Mouse (Mus musculus): ENCODE results near the gene Rasl12. TPM values are rescaled to one million over a fixed set of nuclear protein-coding genes. Genes with fewer than 3 reads are reported as not detected.

The Rasl12 gene
- 8.9 and 9.7 TPM in 2 replicates for polyA plus RNA-seq (2015; fragmentation: Nextera tagmentation; extraction: Ambion mirVana)

DNA sequence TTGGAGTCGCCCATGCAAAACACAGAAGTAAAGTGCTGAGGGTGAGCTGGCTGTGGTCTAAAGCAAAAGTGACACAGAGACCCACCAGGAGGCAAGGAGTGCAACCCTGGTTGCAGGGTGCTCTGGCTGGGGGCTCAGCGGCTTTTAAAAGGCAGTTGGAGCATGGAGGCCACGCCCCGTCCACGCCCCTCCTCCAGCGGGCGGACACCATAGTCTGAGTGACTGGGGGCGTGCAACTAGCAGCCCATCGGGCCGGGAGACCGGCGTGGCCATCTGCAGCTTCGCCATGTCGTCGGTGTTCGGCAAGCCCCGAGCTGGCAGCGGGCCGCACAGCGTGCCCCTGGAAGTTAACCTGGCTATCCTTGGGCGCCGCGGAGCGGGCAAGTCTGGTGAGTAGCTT, at the start of gene Rasl12:
TSS of gene Rasl12 (plus strand) at position 228 of the 400 bp plus-strand sequence.
- Histone ChIP-seq H3K27ac (no peak within 1 kb of the TSS), H3K4me1 (peaks cover 8% of the 10 kb centered on the region), H3K27me3 (0 out of 2 replicates have a peak, but pooled peaks cover 3% of the 10 kb centered on the region), H3K4me3 (peak within 1 kb of the TSS; percentile 51), H3K36me3 (no peaks in the 10 kb centered on the region), H3K9me3 (no peaks in the 10 kb centered on the region), H3K4me2 (peak within 1 kb of the TSS; percentile 77), H3K9ac (peak within 1 kb of the TSS; percentile 35; the same call in 1 of the 2 replicates)
- ATAC-seq (ENCODE audit: insufficient number of reproducible peaks, low FRiP score, low TSS enrichment, low read depth): peak; percentile 80; the same call in 1 of the 2 replicates
- 2% methylated on average over 23 of the region's 24 CpGs for WGBS

DNA sequence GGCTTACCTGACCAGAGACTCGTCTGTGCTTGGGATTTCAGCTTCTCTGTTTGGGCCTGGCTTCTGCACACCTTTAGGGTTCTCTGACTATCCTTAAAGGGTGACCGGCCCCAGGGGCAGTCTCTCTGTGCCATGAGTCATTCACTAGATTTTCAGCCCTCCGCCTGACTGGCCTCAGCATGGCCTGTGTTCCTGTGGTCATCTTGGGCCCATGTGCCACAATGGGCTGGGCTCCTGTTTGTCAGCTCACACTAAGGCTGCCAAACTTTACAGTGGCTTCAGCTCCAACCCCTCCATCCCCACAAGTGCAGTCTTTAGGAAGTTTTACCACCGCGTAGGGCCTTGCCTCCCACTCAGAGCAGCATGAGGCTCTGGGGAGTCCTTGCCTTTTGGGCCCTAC, 45.1 kb upstream of the Rasl12 start:
- H3K4me1 ChIP-seq: no peaks in the 10 kb centered on the region
- no peaks in the 10 kb centered on the region for H3K27me3 ChIP-seq
- ATAC-seq (ENCODE audit: insufficient number of reproducible peaks, low FRiP score, low TSS enrichment, low read depth): no peak
- no peak overlapping the region for H3K27ac ChIP-seq
- 77% methylated on average over 5 of the region's 5 CpGs for WGBS
- H3K9me3 ChIP-seq: no peaks in the 10 kb centered on the region
- no peak overlapping the region for H3K9ac ChIP-seq
- H3K36me3 ChIP-seq: peaks cover 35% of the 10 kb centered on the region
- no peak overlapping the region for H3K4me3 ChIP-seq
- no peak overlapping the region for H3K4me2 ChIP-seq

DNA sequence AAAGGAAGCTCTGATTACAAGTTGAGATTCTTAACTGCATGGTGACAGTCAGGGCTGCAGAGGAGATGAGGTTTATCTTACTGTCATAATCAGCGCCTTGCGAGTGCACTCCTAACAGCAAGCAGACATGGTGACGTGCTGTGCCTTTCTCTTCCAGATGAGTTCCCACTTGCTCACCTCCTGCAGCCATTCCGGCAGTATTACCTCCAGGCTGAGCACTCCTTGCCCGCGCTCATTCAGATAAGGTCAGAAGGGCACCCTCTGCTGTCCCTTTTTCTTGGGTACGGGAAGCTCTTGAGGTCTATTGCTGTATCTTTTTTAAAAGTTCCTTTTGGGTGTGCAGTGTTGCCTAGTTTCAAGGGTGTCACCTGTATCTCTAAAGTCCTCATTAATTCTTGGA, 41.7 kb upstream of the Rasl12 start:
- no peak for ATAC-seq (ENCODE audit: insufficient number of reproducible peaks, low FRiP score, low TSS enrichment, low read depth)
- H3K27ac ChIP-seq: no peak overlapping the region

DNA sequence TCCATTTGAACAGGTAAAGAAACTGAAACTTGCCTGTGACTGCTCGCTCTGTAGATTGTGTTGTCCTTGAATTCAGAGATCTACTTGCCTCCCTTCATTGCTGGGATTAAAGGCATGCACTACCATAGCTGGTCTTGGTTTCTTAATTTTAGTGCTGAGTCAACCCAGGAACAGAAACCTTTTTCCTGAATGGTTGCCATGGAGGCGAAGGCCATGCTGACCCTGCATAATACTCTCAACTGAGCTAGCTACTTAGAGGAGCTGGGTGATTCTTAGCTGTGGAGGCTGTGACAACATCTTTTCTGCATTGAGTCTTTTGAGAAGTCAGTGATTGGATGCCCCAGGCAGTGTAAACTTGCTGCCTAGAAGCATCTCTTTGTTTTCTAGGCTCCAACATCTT, 41.3 kb upstream of the Rasl12 start:
- Histone ChIP-seq H3K4me1 (no peaks in the 10 kb centered on the region), H3K27me3 (no peaks in the 10 kb centered on the region), H3K9me3 (no peaks in the 10 kb centered on the region), H3K36me3 (peaks cover 69% of the 10 kb centered on the region), H3K4me3 (no peak overlapping the region), H3K4me2 (no peak overlapping the region), H3K27ac (no peak overlapping the region), H3K9ac (no peak overlapping the region)
- WGBS: 94% methylated on average over 2 of the region's 2 CpGs
- no peak for ATAC-seq (ENCODE audit: insufficient number of reproducible peaks, low FRiP score, low TSS enrichment, low read depth)

More for the DNA sequence above, 41.7 kb upstream of the Rasl12 start:
- Histone ChIP-seq H3K4me2 (no peak overlapping the region), H3K36me3 (peaks cover 65% of the 10 kb centered on the region), H3K4me3 (no peak overlapping the region), H3K4me1 (no peaks in the 10 kb centered on the region), H3K27me3 (no peaks in the 10 kb centered on the region), H3K9me3 (no peaks in the 10 kb centered on the region), H3K9ac (no peak overlapping the region)
- 87% methylated on average over 7 of the region's 7 CpGs for WGBS

DNA sequence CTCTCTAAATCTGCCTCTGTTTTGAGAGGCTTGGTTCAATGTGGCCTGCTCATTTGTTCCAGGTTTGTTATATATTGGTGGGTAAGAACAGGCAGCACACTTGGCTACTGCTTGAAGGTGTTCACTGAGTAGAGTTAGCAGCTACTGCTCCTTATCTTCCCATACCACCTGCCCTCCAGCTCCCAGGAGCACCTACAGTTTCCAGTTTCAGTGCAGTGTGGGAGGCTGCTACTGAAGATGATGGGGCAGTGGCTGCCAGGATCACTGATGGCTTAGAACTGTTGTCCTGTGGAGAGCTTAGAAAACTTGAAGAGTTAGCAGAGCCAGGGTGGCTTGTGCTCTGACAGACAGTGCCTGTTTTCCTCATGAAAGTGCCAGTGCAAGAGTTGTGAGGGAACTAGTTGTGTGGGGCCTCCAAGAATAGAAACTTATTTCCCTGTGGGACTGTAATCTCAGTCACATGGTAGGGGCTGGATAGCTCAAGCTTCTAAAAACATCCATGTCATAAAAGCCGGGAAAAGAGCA, 39.3 kb upstream of the Rasl12 start:
- H3K4me1 ChIP-seq: no peaks in the 10 kb centered on the region
- H3K27ac ChIP-seq: no peak overlapping the region
- peaks cover 71% of the 10 kb centered on the region for H3K36me3 ChIP-seq
- no peak overlapping the region for H3K9ac ChIP-seq
- H3K9me3 ChIP-seq: no peaks in the 10 kb centered on the region
- ATAC-seq (ENCODE audit: insufficient number of reproducible peaks, low FRiP score, low TSS enrichment, low read depth): no peak
- H3K27me3 ChIP-seq: no peaks in the 10 kb centered on the region
- H3K4me3 ChIP-seq: no peak overlapping the region
- H3K4me2 ChIP-seq: no peak overlapping the region
- 90% methylated on average over 1 of the region's 1 CpGs for WGBS

DNA sequence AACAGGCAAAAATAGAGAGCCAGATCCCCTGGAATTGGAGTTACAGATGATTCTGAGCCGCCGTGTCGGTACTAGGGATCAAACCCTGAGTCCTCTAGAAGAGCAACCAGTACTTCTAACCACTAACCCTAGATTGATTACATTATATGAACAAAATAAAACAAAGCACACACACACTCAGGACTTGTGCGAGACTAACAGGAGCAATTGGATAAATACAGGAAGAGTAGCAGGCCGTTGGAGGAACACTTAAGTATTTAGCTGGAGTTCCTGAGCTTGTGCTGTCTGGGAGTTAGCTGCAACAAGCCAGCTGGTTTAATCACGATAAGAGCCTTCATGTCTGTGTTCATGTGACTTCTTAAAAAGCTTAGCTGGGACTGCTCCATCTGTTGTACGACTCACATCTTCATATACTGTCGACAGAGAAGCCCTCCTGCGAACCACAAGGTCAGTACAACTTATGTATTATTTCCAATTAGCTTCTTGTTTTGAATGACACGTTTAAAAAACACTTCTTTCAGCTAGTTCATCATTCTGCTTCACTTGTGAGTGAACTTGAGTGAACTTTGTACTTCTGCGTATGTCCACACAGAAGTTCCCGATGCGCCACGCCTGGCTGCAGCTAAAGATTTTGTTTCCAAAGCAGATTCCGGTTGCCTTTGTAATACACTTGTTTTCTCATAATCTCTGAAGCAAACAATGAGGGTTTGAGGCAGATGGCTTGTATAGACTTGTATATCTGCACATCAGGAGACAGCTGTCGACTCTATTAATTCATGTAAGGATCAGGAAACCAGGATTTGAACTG, 37.5 kb upstream of the Rasl12 start, which contains the start of gene Ubap1l:
TSS of gene Ubap1l (plus strand) at position 401 of the 808 bp plus-strand sequence.
- Histone ChIP-seq H3K27ac (no peak within 1 kb of the TSS), H3K4me2 (no peak within 1 kb of the TSS), H3K9me3 (no peaks in the 10 kb centered on the region), H3K27me3 (no peaks in the 10 kb centered on the region), H3K4me1 (no peaks in the 10 kb centered on the region), H3K36me3 (peaks cover 70% of the 10 kb centered on the region), H3K9ac (no peak within 1 kb of the TSS), H3K4me3 (no peak within 1 kb of the TSS)
- no peak for ATAC-seq (ENCODE audit: insufficient number of reproducible peaks, low FRiP score, low TSS enrichment, low read depth)
- 89% methylated on average over 16 of the region's 16 CpGs for WGBS

DNA sequence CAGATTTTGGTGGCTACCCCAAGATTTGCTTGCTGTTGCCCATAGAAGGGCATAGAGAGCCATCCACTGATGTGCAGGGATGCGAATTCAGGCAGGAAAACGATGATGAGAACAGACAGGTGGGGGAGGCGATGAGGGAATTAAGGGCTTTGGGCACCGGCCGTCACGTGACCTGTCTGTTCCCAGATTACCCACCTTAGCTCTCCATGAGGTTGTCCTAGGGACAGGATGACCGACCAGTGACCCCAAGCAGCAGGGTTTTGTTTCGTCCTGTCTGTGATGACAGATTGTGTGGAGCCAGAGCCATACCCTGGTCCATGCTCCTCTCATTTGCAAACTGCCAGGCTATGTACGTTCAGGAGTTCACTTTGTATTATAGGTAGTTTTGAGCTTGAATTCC, 34.6 kb upstream of the Rasl12 start:
- ATAC-seq (ENCODE audit: insufficient number of reproducible peaks, low FRiP score, low TSS enrichment, low read depth): no peak
- no peak overlapping the region for H3K4me2 ChIP-seq
- H3K9me3 ChIP-seq: no peaks in the 10 kb centered on the region
- H3K27ac ChIP-seq: no peak overlapping the region
- no peaks in the 10 kb centered on the region for H3K27me3 ChIP-seq
- H3K4me1 ChIP-seq: no peaks in the 10 kb centered on the region
- H3K9ac ChIP-seq: no peak overlapping the region
- no peak overlapping the region for H3K4me3 ChIP-seq
- WGBS: 39% methylated on average over 9 of the region's 9 CpGs
- peaks cover 45% of the 10 kb centered on the region for H3K36me3 ChIP-seq

DNA sequence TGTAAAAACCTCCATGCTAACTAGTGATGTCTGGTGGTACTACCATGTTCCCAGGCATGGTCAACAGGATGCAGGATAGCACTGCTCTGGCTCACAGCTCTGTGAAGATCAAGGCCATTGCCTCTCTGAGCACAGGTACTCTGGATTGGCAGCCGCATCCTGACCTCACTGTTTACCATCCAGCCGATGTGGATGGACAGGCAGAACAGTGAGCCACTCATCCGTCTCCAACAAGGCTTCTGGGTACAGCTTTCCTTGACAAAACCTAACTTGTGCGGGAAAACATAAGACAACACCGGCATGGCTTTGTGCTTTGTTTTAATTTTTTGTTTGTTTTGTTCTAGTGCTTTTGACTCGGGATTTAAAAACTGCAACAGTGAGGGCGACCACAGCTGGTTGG, 32.6 kb upstream of the Rasl12 start:
- 91% methylated on average over 7 of the region's 7 CpGs for WGBS
- H3K36me3 ChIP-seq: peaks cover 32% of the 10 kb centered on the region
- H3K9me3 ChIP-seq: no peaks in the 10 kb centered on the region
- H3K4me1 ChIP-seq: no peaks in the 10 kb centered on the region
- no peak for ATAC-seq (ENCODE audit: insufficient number of reproducible peaks, low FRiP score, low TSS enrichment, low read depth)
- no peak overlapping the region for H3K27ac ChIP-seq
- H3K4me2 ChIP-seq: no peak overlapping the region
- H3K4me3 ChIP-seq: no peak overlapping the region
- H3K9ac ChIP-seq: no peak overlapping the region
- H3K27me3 ChIP-seq: no peaks in the 10 kb centered on the region

DNA sequence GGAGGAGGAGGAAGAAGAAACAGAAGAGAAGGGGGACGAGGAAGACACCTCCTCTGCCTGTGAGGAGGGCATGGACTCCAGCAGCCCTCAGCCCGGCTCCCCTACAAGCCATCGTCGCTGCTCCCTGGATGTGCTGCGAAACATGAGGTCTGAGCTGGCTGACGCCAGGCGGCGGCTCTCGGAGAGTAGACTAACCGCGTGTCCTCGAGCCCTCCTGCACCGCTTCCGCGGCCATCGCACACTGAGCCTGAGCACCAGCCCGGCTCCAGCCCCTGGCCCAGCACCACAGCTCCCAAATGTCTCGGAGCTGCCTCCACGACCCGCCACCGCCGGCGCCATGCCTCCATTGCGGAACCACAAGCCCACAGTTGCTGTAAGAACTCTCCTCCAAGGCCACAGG, 26.6 kb upstream of the Rasl12 start:
- no peak for ATAC-seq (ENCODE audit: insufficient number of reproducible peaks, low FRiP score, low TSS enrichment, low read depth)
- WGBS: 78% methylated on average over 24 of the region's 24 CpGs
- no peak overlapping the region for H3K9ac ChIP-seq
- H3K27ac ChIP-seq: no peak overlapping the region
- H3K9me3 ChIP-seq: no peaks in the 10 kb centered on the region
- 0 out of 2 replicates have a peak, but pooled peaks cover 4% of the 10 kb centered on the region for H3K36me3 ChIP-seq
- no peak overlapping the region for H3K4me3 ChIP-seq
- H3K4me1 ChIP-seq: no peaks in the 10 kb centered on the region
- no peaks in the 10 kb centered on the region for H3K27me3 ChIP-seq
- H3K4me2 ChIP-seq: no peak overlapping the region

DNA sequence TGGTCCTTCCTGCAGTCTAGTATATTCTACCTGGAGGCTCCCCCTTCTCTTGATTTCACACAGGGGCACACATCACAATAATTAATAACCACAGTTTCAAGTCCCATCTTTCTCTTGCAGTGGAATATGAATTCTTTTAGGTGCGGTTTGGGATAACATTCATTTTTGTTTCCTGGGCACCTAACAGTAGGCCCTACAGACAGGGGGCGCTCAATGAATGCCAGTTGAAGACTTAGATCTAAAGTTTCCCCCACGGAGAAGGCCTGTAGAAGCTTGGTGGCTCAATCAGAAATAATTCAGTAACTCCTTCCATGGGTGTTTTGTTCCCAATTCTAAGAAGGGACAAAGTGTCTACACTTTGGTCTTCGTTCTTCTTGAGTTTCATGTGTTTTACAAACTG, 25.9 kb upstream of the Rasl12 start:
- Histone ChIP-seq H3K9me3 (no peaks in the 10 kb centered on the region), H3K4me1 (no peaks in the 10 kb centered on the region), H3K4me3 (no peak overlapping the region), H3K9ac (no peak overlapping the region), H3K4me2 (no peak overlapping the region), H3K27me3 (no peaks in the 10 kb centered on the region), H3K27ac (no peak overlapping the region), H3K36me3 (0 out of 2 replicates have a peak, but pooled peaks cover 4% of the 10 kb centered on the region)
- WGBS: 69% methylated on average over 4 of the region's 4 CpGs
- no peak for ATAC-seq (ENCODE audit: insufficient number of reproducible peaks, low FRiP score, low TSS enrichment, low read depth)

DNA sequence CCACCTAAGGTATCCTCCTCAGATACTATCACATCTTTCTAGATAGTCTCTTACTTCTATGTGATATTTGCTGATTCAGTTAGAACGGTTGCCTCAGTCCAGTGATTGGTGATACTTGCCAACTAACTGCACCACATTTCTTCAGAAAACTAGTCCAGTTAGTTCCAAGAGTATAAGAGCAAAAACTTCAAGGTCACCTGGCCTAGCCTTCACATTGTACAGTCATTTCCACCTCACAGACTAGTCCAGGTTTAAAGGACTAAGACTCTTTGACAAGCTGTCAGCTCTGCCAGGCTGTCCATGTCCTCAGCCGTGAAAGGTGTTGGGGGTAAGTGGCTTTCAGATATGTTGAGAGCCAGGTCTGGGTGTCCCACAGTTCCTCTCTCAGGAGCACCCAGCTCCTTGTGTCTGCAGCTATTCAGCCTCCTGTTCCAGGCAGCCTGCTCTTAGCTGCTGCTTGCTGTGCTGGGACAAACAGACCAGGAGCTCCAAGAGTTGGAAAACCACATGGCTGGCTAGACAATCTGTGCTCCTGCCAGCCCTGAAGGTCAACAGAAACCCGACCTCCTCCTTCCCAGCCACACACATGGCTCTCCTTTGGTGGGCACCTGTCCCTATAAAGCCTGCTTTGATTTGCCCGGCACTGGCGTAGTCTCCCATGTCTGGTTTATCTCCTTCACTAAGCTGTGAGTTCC, 23.7 kb upstream of the Rasl12 start:
- ATAC-seq (ENCODE audit: insufficient number of reproducible peaks, low FRiP score, low TSS enrichment, low read depth): no peak
- no peak overlapping the region for H3K4me2 ChIP-seq
- no peak overlapping the region for H3K9ac ChIP-seq
- peaks cover 5% of the 10 kb centered on the region; the same call in 1 of the 2 replicates for H3K36me3 ChIP-seq
- H3K9me3 ChIP-seq: no peaks in the 10 kb centered on the region
- H3K4me1 ChIP-seq: no peaks in the 10 kb centered on the region
- no peaks in the 10 kb centered on the region for H3K27me3 ChIP-seq
- no peak overlapping the region for H3K27ac ChIP-seq
- WGBS: 63% methylated on average over 5 of the region's 5 CpGs
- H3K4me3 ChIP-seq: no peak overlapping the region
